Mouse (Mus musculus) bone marrow, adult 2 months (tissue): Measurements from ENCODE around the gene Adam11.

Experiments
- CTCF ChIP-seq: fragments of 200-500 bp; IDR thresholded peaks from 2 replicates; pipeline ENCODE4 v1.5.1; 2011; ENCODE audit warnings: low read length, control low read depth; ENCODE audit not compliant: control insufficient read depth, insufficient read depth
- POLR2A ChIP-seq: fragments of 200-500 bp; IDR thresholded peaks from 2 replicates; pipeline ENCODE4 v1.6.1; 2011; ENCODE audit warnings: low read depth, mild to moderate bottlenecking, control low read depth, low read length, borderline replicate concordance; ENCODE audit not compliant: control insufficient read depth

DNA sequence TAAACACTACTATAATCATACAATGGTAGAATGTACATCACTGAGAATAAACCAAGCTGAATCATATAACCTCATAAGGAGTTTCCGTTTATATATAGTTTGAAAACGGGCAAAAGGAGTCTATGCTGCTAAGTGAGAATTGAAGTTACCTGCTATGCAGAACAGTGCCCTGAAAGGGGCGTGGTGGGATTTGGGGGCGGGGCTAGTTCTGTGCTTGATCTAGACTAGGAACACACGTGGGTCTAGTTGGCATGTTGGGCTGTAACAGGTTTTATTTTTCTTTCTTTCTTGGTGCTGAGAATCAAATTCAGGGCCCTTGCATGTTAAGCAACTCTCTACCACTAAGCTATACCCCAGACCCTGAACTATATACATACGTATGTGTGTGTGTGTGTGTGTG, 60.0 kb downstream of the Adam11 start:
- TF ChIP-seq CTCF (no peak), POLR2A (no peak)
